Comparison of ENCODE assay signal across 32 mouse cellular contexts in genomic region chr11:96275896-96276295, GRCm38 (mm10). TPM values are rescaled to one million over a fixed set of nuclear protein-coding genes. Genes with fewer than 3 reads are reported as not detected.
DNase-seq lines count a peak whose midpoint lies in the region; ATAC-seq lines count a peak whose summit lies in the region.
"Had no signal": no experiment of that assay in that cellular context is flagged by ENCODE, and none has a peak within 500 bp of the region (broad histone marks: within the 10 kb centered on the region; RNA-seq: fewer than 3 reads in every experiment).

No protein-coding gene starts in this region.

- peak overlapping the region; percentile 100 for H3K27ac ChIP-seq in neural tube, embryonic 11.5 days (ENCODE audit: low read depth, low read length)
- peak overlapping the region; percentile 100 for H3K27ac ChIP-seq in kidney, embryonic 15.5 days
- H3K27ac ChIP-seq in neural tube, embryonic 12.5 days = peak overlapping the region; percentile 100
- H3K27ac ChIP-seq: embryonic facial prominence, embryonic 12.5 days; heart, adult 2 months; heart, embryonic 13.5 days; hindbrain, embryonic 14.5 days; limb, embryonic 13.5 days; liver, embryonic 12.5 days; midbrain, embryonic 12.5 days had no signal

- peak overlapping the region; percentile 100 for H3K4me2 ChIP-seq in neural tube, embryonic 11.5 days (ENCODE audit: low read depth)
- peak overlapping the region; percentile 13; the same call in 1 of the 2 replicates for H3K4me2 ChIP-seq in kidney, embryonic 15.5 days
- H3K4me2 ChIP-seq in neural tube, embryonic 12.5 days (replicated peaks) = peak overlapping the region; percentile 100
- H3K4me2 ChIP-seq: embryonic facial prominence, embryonic 12.5 days; heart, embryonic 13.5 days; hindbrain, embryonic 14.5 days; limb, embryonic 13.5 days; liver, embryonic 12.5 days; midbrain, embryonic 12.5 days had no signal

- no peaks in the 10 kb centered on the region for H3K9me3 ChIP-seq in neural tube, embryonic 11.5 days (ENCODE audit: control insufficient read depth, low read length)
- H3K9me3 ChIP-seq in kidney, embryonic 15.5 days (replicated peaks) = no peaks in the 10 kb centered on the region
- H3K9me3 ChIP-seq in neural tube, embryonic 12.5 days = no peaks in the 10 kb centered on the region
- H3K9me3 ChIP-seq: embryonic facial prominence, embryonic 12.5 days; heart, embryonic 13.5 days; limb, embryonic 13.5 days; liver, embryonic 12.5 days; midbrain, embryonic 12.5 days had no signal

- no peak for DNase-seq in neural tube, embryonic 11.5 days (ENCODE audit: low spot score)
- DNase-seq in neural tube, embryonic 10.5 days (ENCODE audit: extremely low spot score, low spot score) = no peak
- DNase-seq in right cerebral cortex, postnatal 25 days = no peak
- no peak for DNase-seq in heart, postnatal 14 days
- DNase-seq in testis, postnatal 10 days (ENCODE audit: low spot score) = no peak
- DNase-seq: B cell, adult 2 months; cerebellum, adult 11-12 months; cerebellum, postnatal 10 days; gastrocnemius, postnatal 36 days; heart, adult 2 months; lung, adult 2 months; lung, postnatal 14 days; thymus, adult 2 months had no signal

- H3K36me3 ChIP-seq in neural tube, embryonic 11.5 days (ENCODE audit: control insufficient read depth, insufficient read depth, low read length) = no peaks in the 10 kb centered on the region
- H3K36me3 ChIP-seq in kidney, embryonic 15.5 days = 0 out of 2 replicates have a peak, but pooled peaks cover 4% of the 10 kb centered on the region
- H3K36me3 ChIP-seq in neural tube, embryonic 12.5 days = no peaks in the 10 kb centered on the region
- H3K36me3 ChIP-seq: embryonic facial prominence, embryonic 12.5 days; G1E; heart, embryonic 13.5 days; limb, embryonic 13.5 days; liver, embryonic 12.5 days; midbrain, embryonic 12.5 days had no signal

- no peak for ATAC-seq in neural tube, embryonic 11.5 days (ENCODE audit: insufficient read depth, low FRiP score, low TSS enrichment)
- no peak for ATAC-seq in kidney, embryonic 15.5 days (replicated peaks; ENCODE audit: low FRiP score)
- no peak for ATAC-seq in neural tube, embryonic 12.5 days (ENCODE audit: low FRiP score, low read depth)
- ATAC-seq: inflammation-experienced regulatory T-cells, adult 6 months; liver, embryonic 12.5 days; Patski had no signal

- peaks cover 20% of the 10 kb centered on the region for H3K4me1 ChIP-seq in neural tube, embryonic 11.5 days (ENCODE audit: control insufficient read depth, insufficient read depth, low read length)
- peaks cover 91% of the 10 kb centered on the region for H3K4me1 ChIP-seq in kidney, embryonic 15.5 days
- peaks cover 67% of the 10 kb centered on the region for H3K4me1 ChIP-seq in neural tube, embryonic 12.5 days
- H3K4me1 ChIP-seq: embryonic facial prominence, embryonic 12.5 days had no signal

- WGBS in neural tube, embryonic 11.5 days = 8% methylated on average over 4 of the region's 4 CpGs
- 41% methylated on average over 4 of the region's 4 CpGs for WGBS in kidney, embryonic 15.5 days
- 8% methylated on average over 4 of the region's 4 CpGs for WGBS in neural tube, embryonic 12.5 days

- peaks cover 2% of the 10 kb centered on the region for H3K27me3 ChIP-seq in neural tube, embryonic 11.5 days (ENCODE audit: control insufficient read depth, insufficient read depth, low read length)
- peaks cover 27% of the 10 kb centered on the region for H3K27me3 ChIP-seq in kidney, embryonic 15.5 days
- peaks cover 1% of the 10 kb centered on the region; the same call in 1 of the 2 replicates for H3K27me3 ChIP-seq in neural tube, embryonic 12.5 days (replicated peaks)
- H3K27me3 ChIP-seq: Patski had no signal

- intact Hi-C loops in heart, postnatal 14 days (cut with DNase I) = loop anchor here (5.0 kb wide), 3 partner anchors 74 to 451 kb away; no protein-coding TSS in a partner anchor

- H3K4me3 ChIP-seq in neural tube, embryonic 11.5 days (ENCODE audit: low read depth, low read length) = peak overlapping the region; percentile 96
- H3K4me3 ChIP-seq in kidney, embryonic 15.5 days (replicated peaks) = no peak overlapping the region; the same call in 1 of the 2 replicates
- H3K4me3 ChIP-seq in neural tube, embryonic 12.5 days = peak overlapping the region; percentile 95
- H3K4me3 ChIP-seq: embryonic facial prominence, embryonic 12.5 days; heart, adult 2 months; heart, embryonic 13.5 days; limb, embryonic 13.5 days; liver, embryonic 12.5 days; midbrain, embryonic 12.5 days had no signal

- H3K9ac ChIP-seq in neural tube, embryonic 11.5 days (ENCODE audit: low read length) = peak overlapping the region; percentile 100
- 0 out of 2 replicates have a peak overlapping the region, but pooled peaks have one; percentile 3 for H3K9ac ChIP-seq in kidney, embryonic 15.5 days
- peak overlapping the region; percentile 100 for H3K9ac ChIP-seq in neural tube, embryonic 12.5 days
- H3K9ac ChIP-seq: embryonic facial prominence, embryonic 12.5 days; heart, embryonic 13.5 days; hindbrain, embryonic 14.5 days; limb, embryonic 13.5 days; liver, embryonic 12.5 days; midbrain, embryonic 12.5 days had no signal

RNA-seq across cellular contexts. Expression of gene Hoxb9, which starts 4.6 kb away (rescaled TPM):
- 60.7 and 67.9 TPM in 2 replicates for polyA plus RNA-seq in neural tube, embryonic 11.5 days (2014; fragmentation: Nextera tagmentation; extraction: Ambion mirVana)
- 22.3 and 27.2 TPM in 2 replicates for polyA plus RNA-seq in kidney, embryonic 15.5 days (2015; fragmentation: Nextera tagmentation; extraction: Ambion mirVana)
- polyA plus RNA-seq in neural tube, embryonic 12.5 days (2016; fragmentation: Nextera tagmentation; extraction: Ambion mirVana) = 76.1 and 90.5 TPM in 2 replicates
- total RNA-seq in heart, postnatal 14 days (2021) = not detected
- total RNA-seq: CH12.LX; G1E; heart, adult 2 months; heart, postnatal 25 days; left cerebral cortex, postnatal 14 days; megakaryocyte, adult 5-6 weeks; monocyte, adult 5-6 weeks; neutrophil, adult 5-6 weeks had no signal
- polyA plus RNA-seq: cortical plate, adult 2 months; forebrain, embryonic 11.5 days; G1E; heart, adult 2 months; heart, embryonic 13.5 days; inflammation-experienced regulatory T-cells, adult 6 months; liver, embryonic 12.5 days; lung, adult 2 months; midbrain, embryonic 12.5 days had no signal

RNA-seq across cellular contexts. Expression of gene Hoxb8, which starts 5.8 kb away (rescaled TPM):
- polyA plus RNA-seq in neural tube, embryonic 11.5 days (2014; fragmentation: Nextera tagmentation; extraction: Ambion mirVana) = 27.9 and 28.2 TPM in 2 replicates
- polyA plus RNA-seq in kidney, embryonic 15.5 days (2015; fragmentation: Nextera tagmentation; extraction: Ambion mirVana) = 8.9 and 9.8 TPM in 2 replicates
- 35.7 and 53.3 TPM in 2 replicates for polyA plus RNA-seq in neural tube, embryonic 12.5 days (2016; fragmentation: Nextera tagmentation; extraction: Ambion mirVana)
- not detected for total RNA-seq in heart, postnatal 14 days (2021)
- total RNA-seq: CH12.LX; heart, adult 2 months; heart, postnatal 25 days; left cerebral cortex, postnatal 14 days; megakaryocyte, adult 5-6 weeks; monocyte, adult 5-6 weeks; neutrophil, adult 5-6 weeks had no signal
- polyA plus RNA-seq: cortical plate, adult 2 months; embryonic facial prominence, embryonic 12.5 days; forebrain, embryonic 11.5 days; heart, adult 2 months; heart, embryonic 13.5 days; inflammation-experienced regulatory T-cells, adult 6 months; liver, embryonic 12.5 days; midbrain, embryonic 12.5 days had no signal

RNA-seq across cellular contexts. Expression of gene Hoxb7, which starts 10.5 kb away (rescaled TPM):
- polyA plus RNA-seq in neural tube, embryonic 11.5 days (2014; fragmentation: Nextera tagmentation; extraction: Ambion mirVana) = 65.5 and 65.9 TPM in 2 replicates
- polyA plus RNA-seq in kidney, embryonic 15.5 days (2015; fragmentation: Nextera tagmentation; extraction: Ambion mirVana) = 58.5 and 62.7 TPM in 2 replicates
- 97.1 and 101 TPM in 2 replicates for polyA plus RNA-seq in neural tube, embryonic 12.5 days (2016; fragmentation: Nextera tagmentation; extraction: Ambion mirVana)
- not detected for total RNA-seq in heart, postnatal 14 days (2021)
- total RNA-seq: CH12.LX; G1E; heart, adult 2 months; heart, postnatal 25 days; left cerebral cortex, postnatal 14 days; megakaryocyte, adult 5-6 weeks; monocyte, adult 5-6 weeks; neutrophil, adult 5-6 weeks had no signal
- polyA plus RNA-seq: cortical plate, adult 2 months; embryonic facial prominence, embryonic 12.5 days; forebrain, embryonic 11.5 days; G1E; heart, adult 2 months; inflammation-experienced regulatory T-cells, adult 6 months; midbrain, embryonic 12.5 days had no signal

RNA-seq across cellular contexts. Expression of gene Hoxb6, which starts 16.4 kb away (rescaled TPM):
- 81.4 and 87.2 TPM in 2 replicates for polyA plus RNA-seq in neural tube, embryonic 11.5 days (2014; fragmentation: Nextera tagmentation; extraction: Ambion mirVana)
- 47.1 and 49.1 TPM in 2 replicates for polyA plus RNA-seq in kidney, embryonic 15.5 days (2015; fragmentation: Nextera tagmentation; extraction: Ambion mirVana)
- polyA plus RNA-seq in neural tube, embryonic 12.5 days (2016; fragmentation: Nextera tagmentation; extraction: Ambion mirVana) = 145 and 151 TPM in 2 replicates
- total RNA-seq in heart, postnatal 14 days (2021) = not detected
- total RNA-seq: G1E; heart, adult 2 months; heart, postnatal 25 days; left cerebral cortex, postnatal 14 days; megakaryocyte, adult 5-6 weeks; monocyte, adult 5-6 weeks; neutrophil, adult 5-6 weeks had no signal
- polyA plus RNA-seq: cortical plate, adult 2 months; embryonic facial prominence, embryonic 12.5 days; forebrain, embryonic 11.5 days; heart, adult 2 months; inflammation-experienced regulatory T-cells, adult 6 months; midbrain, embryonic 12.5 days had no signal

RNA-seq across cellular contexts. Expression of gene Hoxb5, which starts 27.2 kb away (rescaled TPM):
- 49.0 and 49.1 TPM in 2 replicates for polyA plus RNA-seq in neural tube, embryonic 11.5 days (2014; fragmentation: Nextera tagmentation; extraction: Ambion mirVana)
- 18.8 and 20.2 TPM in 2 replicates for polyA plus RNA-seq in kidney, embryonic 15.5 days (2015; fragmentation: Nextera tagmentation; extraction: Ambion mirVana)
- polyA plus RNA-seq in neural tube, embryonic 12.5 days (2016; fragmentation: Nextera tagmentation; extraction: Ambion mirVana) = 79.2 and 94.7 TPM in 2 replicates
- under 1 TPM; 0.19 to 0.22 TPM for total RNA-seq in heart, postnatal 14 days (2021)
- total RNA-seq: left cerebral cortex, postnatal 14 days; megakaryocyte, adult 5-6 weeks; monocyte, adult 5-6 weeks; neutrophil, adult 5-6 weeks had no signal
- polyA plus RNA-seq: cortical plate, adult 2 months; forebrain, embryonic 11.5 days; inflammation-experienced regulatory T-cells, adult 6 months; midbrain, embryonic 12.5 days had no signal

Comparison
In these comparisons a context has a peak if more than half of its experiments do, and no peak if none do; other contexts are left out.
1. H3K4me2 ChIP-seq: peak in every context shown above with its lines; median percentile 100 in neural tube, embryonic 11.5 days; 100 in neural tube, embryonic 12.5 days; 13 in kidney, embryonic 15.5 days.
2. H3K9ac ChIP-seq: peak in every context shown above with its lines; median percentile 100 in neural tube, embryonic 11.5 days; 100 in neural tube, embryonic 12.5 days; 3 in kidney, embryonic 15.5 days.